Mouse (Mus musculus): ENCODE data around the gene Nfkbid. TPM values are rescaled to one million over a fixed set of nuclear protein-coding genes. Genes with fewer than 3 reads are reported as not detected.

Gene Nfkbid
- polyA plus RNA-seq, 1 experiment: 34.2 TPM

DNA sequence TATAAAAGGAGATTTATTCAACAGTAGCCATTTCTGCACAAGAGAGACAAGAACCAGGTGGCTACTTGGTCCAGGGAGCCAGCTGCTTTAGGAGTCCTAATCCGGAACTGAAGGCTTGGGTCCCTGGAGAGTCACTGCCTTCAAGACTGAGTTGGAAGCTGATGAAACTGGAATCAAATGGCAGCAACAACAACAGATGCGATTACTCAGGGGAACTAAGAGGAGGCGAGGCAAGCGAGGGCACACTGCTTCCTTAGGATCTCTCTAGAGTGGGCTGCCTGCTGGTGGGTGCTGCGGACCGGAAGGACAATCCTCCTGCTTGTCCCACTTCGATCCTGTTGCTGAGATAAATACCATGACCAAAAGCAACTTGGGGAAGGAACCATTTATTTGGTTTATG, 21.9 kb upstream of the Nfkbid start:
- no peak overlapping the region for H3K27ac ChIP-seq (ENCODE audit: control insufficient read depth, insufficient read depth, low read depth, low read length, poor library complexity)
- TF ChIP-seq POLR2A (IDR thresholded peaks at IDR 0.05; ENCODE audit: borderline replicate concordance, control insufficient read depth, low read depth, low read length) (no peak), CTCF (IDR thresholded peaks at IDR 0.05; ENCODE audit: control insufficient read depth, insufficient read depth, low read length) (no peak)
- H3K4me1 ChIP-seq (ENCODE audit: control insufficient read depth, insufficient read depth, low read length): no peaks in the 10 kb centered on the region; the same call in none of the 2 replicates
- 77% methylated on average over 7 of the region's 7 CpGs for WGBS
- H3K4me3 ChIP-seq (replicated peaks; ENCODE audit: control insufficient read depth, low read depth, low read length): no peak overlapping the region

DNA sequence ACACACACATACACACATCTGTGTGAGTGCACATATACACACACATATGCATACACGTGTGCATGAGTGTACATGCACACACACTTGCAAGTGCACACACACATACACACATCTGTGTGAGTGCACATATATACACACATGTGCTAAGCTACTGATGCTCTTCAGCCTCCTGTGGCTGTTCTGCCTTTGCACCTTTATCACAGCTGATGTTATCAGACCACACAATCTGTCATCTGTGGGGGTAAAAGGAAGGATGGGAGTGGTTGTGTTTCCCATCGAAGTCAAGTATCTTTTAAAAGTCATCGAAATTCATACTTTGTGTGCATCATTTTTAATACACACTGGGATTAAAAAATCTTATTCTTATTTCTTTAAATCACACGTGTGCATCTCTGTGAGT, 19.2 kb upstream of the Nfkbid start:
- H3K4me3 ChIP-seq (replicated peaks; ENCODE audit: control insufficient read depth, low read depth, low read length): no peak overlapping the region
- no peak overlapping the region for H3K27ac ChIP-seq (ENCODE audit: control insufficient read depth, insufficient read depth, low read depth, low read length, poor library complexity)
- TF ChIP-seq POLR2A (IDR thresholded peaks at IDR 0.05; ENCODE audit: borderline replicate concordance, control insufficient read depth, low read depth, low read length) (no peak), CTCF (IDR thresholded peaks at IDR 0.05; ENCODE audit: control insufficient read depth, insufficient read depth, low read length) (no peak)
- 41% methylated on average over 4 of the region's 4 CpGs for WGBS
- no peaks in the 10 kb centered on the region; the same call in none of the 2 replicates for H3K4me1 ChIP-seq (ENCODE audit: control insufficient read depth, insufficient read depth, low read length)

DNA sequence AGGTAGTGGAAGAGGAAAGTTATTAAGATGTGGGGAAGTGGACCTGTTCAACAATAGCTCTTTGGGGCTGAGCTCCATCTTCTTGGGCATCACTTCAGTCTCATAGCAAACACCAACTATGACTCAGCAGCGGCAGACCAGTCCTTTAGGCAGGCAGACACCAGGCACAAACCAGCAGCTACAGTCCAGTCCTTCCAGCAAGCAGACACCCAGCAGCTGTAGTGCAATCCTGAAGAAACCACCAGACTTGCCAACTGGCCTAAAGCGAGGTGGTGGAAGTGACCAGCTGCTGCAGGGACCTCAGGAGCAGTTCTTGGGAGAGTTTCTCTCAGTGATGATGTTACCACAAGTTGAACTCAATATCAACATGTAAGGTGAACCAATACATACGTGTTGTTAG, 12.9 kb upstream of the Nfkbid start:
- Histone ChIP-seq H3K4me1 (ENCODE audit: control insufficient read depth, insufficient read depth, low read length) (peaks cover 5% of the 10 kb centered on the region; the same call in 1 of the 2 replicates), H3K27ac (ENCODE audit: control insufficient read depth, insufficient read depth, low read depth, low read length, poor library complexity) (no peak overlapping the region), H3K4me3 (replicated peaks; ENCODE audit: control insufficient read depth, low read depth, low read length) (no peak overlapping the region)
- no peak for TF ChIP-seq CTCF (IDR thresholded peaks at IDR 0.05; ENCODE audit: control insufficient read depth, insufficient read depth, low read length)
- TF ChIP-seq POLR2A (IDR thresholded peaks at IDR 0.05; ENCODE audit: borderline replicate concordance, control insufficient read depth, low read depth, low read length): no peak
- 65% methylated on average over 3 of the region's 3 CpGs for WGBS

DNA sequence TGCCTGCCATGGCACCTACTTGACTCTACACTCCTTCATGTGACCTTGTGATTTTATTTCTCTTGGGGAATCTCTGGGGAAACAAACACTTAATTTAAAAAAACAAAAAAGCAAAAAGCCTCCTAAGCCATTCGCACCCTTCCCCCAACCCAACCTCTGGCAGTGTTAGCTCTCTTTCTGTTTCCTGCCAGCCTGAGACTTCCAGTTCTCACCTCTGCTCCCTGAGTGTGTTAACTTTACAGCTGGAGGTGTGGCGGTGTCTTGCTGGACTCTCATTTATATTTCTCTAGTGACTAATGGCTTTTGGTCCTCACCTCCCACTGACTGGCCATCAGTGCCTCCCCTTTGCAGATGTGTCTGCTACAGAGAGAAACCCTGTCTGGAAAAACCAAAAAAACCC, 11.7 kb upstream of the Nfkbid start:
- Histone ChIP-seq H3K27ac (ENCODE audit: control insufficient read depth, insufficient read depth, low read depth, low read length, poor library complexity) (no peak overlapping the region), H3K4me3 (replicated peaks; ENCODE audit: control insufficient read depth, low read depth, low read length) (no peak overlapping the region)
- TF ChIP-seq CTCF (IDR thresholded peaks at IDR 0.05; ENCODE audit: control insufficient read depth, insufficient read depth, low read length) (no peak), POLR2A (IDR thresholded peaks at IDR 0.05; ENCODE audit: borderline replicate concordance, control insufficient read depth, low read depth, low read length) (no peak)

DNA sequence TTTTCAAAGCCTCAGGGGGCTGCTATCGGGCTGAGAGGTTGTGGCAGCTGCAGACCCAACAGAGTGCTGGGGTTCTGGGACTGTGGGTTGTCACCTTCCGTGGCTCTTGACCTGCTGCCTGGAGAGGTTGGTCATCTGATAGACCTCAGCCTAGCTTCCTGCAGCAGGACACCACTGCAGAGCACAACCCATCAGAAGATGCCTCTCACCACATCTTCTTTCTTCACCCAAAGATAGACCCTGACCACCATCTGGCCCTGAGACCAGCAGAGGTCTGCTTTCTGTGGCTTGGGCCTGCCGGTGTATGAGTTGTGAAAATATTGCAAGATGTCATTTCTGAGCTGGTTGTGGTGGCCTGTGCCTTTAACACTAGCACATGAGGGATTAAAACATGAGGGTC, 10.5 kb upstream of the Nfkbid start:
- H3K27ac ChIP-seq (ENCODE audit: control insufficient read depth, insufficient read depth, low read depth, low read length, poor library complexity): peak overlapping the region; percentile 77
- H3K4me1 ChIP-seq (ENCODE audit: control insufficient read depth, insufficient read depth, low read length): peaks cover 5% of the 10 kb centered on the region; the same call in 1 of the 2 replicates
- no peak for TF ChIP-seq POLR2A (IDR thresholded peaks at IDR 0.05; ENCODE audit: borderline replicate concordance, control insufficient read depth, low read depth, low read length)
- no peak for TF ChIP-seq CTCF (IDR thresholded peaks at IDR 0.05; ENCODE audit: control insufficient read depth, insufficient read depth, low read length)
- no peak overlapping the region for H3K4me3 ChIP-seq (replicated peaks; ENCODE audit: control insufficient read depth, low read depth, low read length)
- WGBS: 25% methylated on average over 3 of the region's 3 CpGs

More for the DNA sequence above, 11.7 kb upstream of the Nfkbid start:
- H3K4me1 ChIP-seq (ENCODE audit: control insufficient read depth, insufficient read depth, low read length): peaks cover 5% of the 10 kb centered on the region; the same call in 1 of the 2 replicates
- 54% methylated on average over 2 of the region's 2 CpGs for WGBS

DNA sequence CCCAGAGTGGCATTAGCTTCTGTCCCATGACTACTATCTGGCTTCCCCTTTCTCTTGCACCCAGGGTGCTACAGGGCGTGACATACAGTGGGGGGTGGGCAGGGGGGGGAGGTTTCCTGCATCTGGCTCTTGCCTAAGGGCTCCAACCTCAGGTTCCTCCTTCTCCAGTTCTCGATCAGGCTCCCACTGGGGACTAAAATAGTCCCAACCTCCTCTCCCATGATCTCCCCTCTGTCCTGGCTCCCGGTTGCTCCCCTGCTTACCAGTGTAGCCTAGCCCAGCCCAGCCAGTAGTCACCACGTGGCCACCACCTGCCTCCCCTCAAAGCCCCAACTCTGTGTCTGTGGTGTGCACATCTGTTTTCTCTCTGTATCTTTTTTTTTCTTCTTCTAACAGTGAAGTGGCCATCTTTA, 8.8 kb upstream of the Nfkbid start:
- peaks cover 5% of the 10 kb centered on the region; the same call in 1 of the 2 replicates for H3K4me1 ChIP-seq (ENCODE audit: control insufficient read depth, insufficient read depth, low read length)
- peak overlapping the region; percentile 98 for H3K27ac ChIP-seq (ENCODE audit: control insufficient read depth, insufficient read depth, low read depth, low read length, poor library complexity)
- peak overlapping the region; percentile 46 for H3K4me3 ChIP-seq (replicated peaks; ENCODE audit: control insufficient read depth, low read depth, low read length)
- TF ChIP-seq POLR2A (IDR thresholded peaks at IDR 0.05; ENCODE audit: borderline replicate concordance, control insufficient read depth, low read depth, low read length): peak; percentile 49; the same call in 1 of the 2 replicates
- no peak for TF ChIP-seq CTCF (IDR thresholded peaks at IDR 0.05; ENCODE audit: control insufficient read depth, insufficient read depth, low read length)
- 0% methylated on average over 4 of the region's 4 CpGs for WGBS

- TF ChIP-seq POLR2A (IDR thresholded peaks at IDR 0.05; ENCODE audit: borderline replicate concordance, control insufficient read depth, low read depth, low read length): peak; percentile 91
- TF ChIP-seq CTCF (IDR thresholded peaks at IDR 0.05; ENCODE audit: control insufficient read depth, insufficient read depth, low read length): no peak
- Histone ChIP-seq H3K27ac (ENCODE audit: control insufficient read depth, insufficient read depth, low read depth, low read length, poor library complexity) (peak within 1 kb of the TSS; percentile 98), H3K4me3 (replicated peaks; ENCODE audit: control insufficient read depth, low read depth, low read length) (peak within 1 kb of the TSS; percentile 76), H3K4me1 (ENCODE audit: control insufficient read depth, insufficient read depth, low read length) (peaks cover 6% of the 10 kb centered on the region; the same call in 1 of the 2 replicates)
- 11% methylated on average over 5 of the region's 5 CpGs for WGBS
These were observed 7.9 kb upstream of the Nfkbid start, which contains the start of gene Tyrobp for GRCm38 (mm10) chr7:30413596-30413995. TSS of gene Tyrobp (plus strand) at chr7:30413760.

DNA sequence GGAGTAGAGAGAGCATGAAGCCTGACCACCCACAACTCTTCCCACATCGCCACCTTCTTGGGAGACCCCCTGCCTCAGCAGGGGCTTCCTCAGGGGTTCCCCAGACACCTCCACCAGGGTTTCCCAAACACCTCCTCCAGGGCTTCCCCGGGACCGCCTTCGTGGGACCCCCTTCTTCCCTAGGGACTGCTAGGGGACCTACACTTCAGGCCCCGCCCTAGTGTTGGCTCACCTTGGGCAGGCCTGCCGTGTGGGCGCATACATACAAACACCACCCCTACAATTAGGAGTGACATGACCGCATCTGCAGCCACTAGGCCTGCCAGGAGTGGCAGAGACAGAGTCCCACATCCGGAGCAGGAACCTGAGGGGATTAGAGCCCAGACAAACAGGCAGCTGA, 3.7 kb upstream of the Nfkbid start:
- peak overlapping the region; percentile 60 for H3K4me3 ChIP-seq (replicated peaks; ENCODE audit: control insufficient read depth, low read depth, low read length)
- WGBS: 7% methylated on average over 9 of the region's 9 CpGs
- peak overlapping the region; percentile 94 for H3K27ac ChIP-seq (ENCODE audit: control insufficient read depth, insufficient read depth, low read depth, low read length, poor library complexity)
- TF ChIP-seq POLR2A (IDR thresholded peaks at IDR 0.05; ENCODE audit: borderline replicate concordance, control insufficient read depth, low read depth, low read length): no peak; the same call in 1 of the 2 replicates
- TF ChIP-seq CTCF (IDR thresholded peaks at IDR 0.05; ENCODE audit: control insufficient read depth, insufficient read depth, low read length): no peak
- peaks cover 2% of the 10 kb centered on the region; the same call in 1 of the 2 replicates for H3K4me1 ChIP-seq (ENCODE audit: control insufficient read depth, insufficient read depth, low read length)
